Mouse (Mus musculus): ENCODE results near the gene Slc39a2. TPM values are rescaled to one million over a fixed set of nuclear protein-coding genes. Genes with fewer than 3 reads are reported as not detected.

The Slc39a2 gene
- polyA plus RNA-seq, 1 experiment from 2014 or later: 1.3 TPM

DNA sequence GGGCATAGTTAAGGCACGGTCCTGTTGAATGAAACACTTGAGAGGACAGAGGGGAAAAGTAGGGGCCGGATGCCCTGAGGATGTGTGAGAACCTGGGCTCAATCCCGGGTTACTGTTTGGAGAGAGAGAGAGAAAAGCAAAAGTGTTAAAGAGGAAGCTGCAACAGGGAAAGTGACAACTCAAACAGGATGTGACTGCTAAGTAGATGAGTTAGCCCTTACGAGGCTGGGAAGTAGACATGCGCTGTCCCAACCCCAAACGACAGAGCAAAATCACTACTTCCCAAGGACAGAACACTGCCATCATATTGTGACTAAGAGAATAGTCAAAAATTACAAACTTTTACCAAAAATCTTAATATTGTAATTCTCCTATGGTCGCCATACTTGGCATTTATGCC, 49.5 kb downstream of the Slc39a2 start:
- no peaks in the 10 kb centered on the region for H3K27me3 ChIP-seq (replicated peaks; ENCODE audit: control insufficient read depth, insufficient read depth, low read length)
- peaks cover 9% of the 10 kb centered on the region; the same call in 1 of the 2 replicates for H3K9me3 ChIP-seq (ENCODE audit: control insufficient read depth, low read length)
- WGBS: 68% methylated on average over 7 of the region's 7 CpGs
- no peaks in the 10 kb centered on the region for H3K36me3 ChIP-seq (ENCODE audit: control insufficient read depth, insufficient read depth, low read length)
- H3K4me3 ChIP-seq (ENCODE audit: low read length): no peak overlapping the region
- no peak overlapping the region for H3K4me2 ChIP-seq (ENCODE audit: low read depth, low read length)
- no peak overlapping the region for H3K9ac ChIP-seq (ENCODE audit: low read depth, low read length)
- H3K27ac ChIP-seq (ENCODE audit: low read length): no peak overlapping the region
- H3K4me1 ChIP-seq (ENCODE audit: control insufficient read depth, insufficient read depth, low read length): peaks cover 6% of the 10 kb centered on the region
- no peak for ATAC-seq

DNA sequence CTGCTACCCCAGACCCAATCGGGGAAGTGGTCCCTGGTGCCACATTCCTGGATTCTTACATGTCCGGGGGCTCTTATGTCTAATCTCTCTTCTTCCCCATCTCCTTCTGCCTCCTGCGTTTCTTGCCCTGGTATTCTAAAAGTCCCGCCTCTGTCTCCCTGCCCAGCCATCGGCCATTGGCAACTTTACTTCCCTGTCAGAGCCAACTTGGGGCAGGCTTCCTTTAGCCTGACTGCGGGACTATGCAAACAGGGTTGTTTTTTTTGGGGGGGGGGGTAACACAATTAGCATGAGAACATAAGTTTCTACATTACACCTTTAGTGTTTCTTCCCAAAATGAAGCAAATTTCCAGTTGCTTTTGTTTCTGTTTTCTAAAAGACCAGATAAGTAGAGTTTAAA, 50.6 kb downstream of the Slc39a2 start:
- Histone ChIP-seq H3K9ac (ENCODE audit: low read depth, low read length) (no peak overlapping the region), H3K27ac (ENCODE audit: low read length) (no peak overlapping the region), H3K4me3 (ENCODE audit: low read length) (no peak overlapping the region), H3K36me3 (ENCODE audit: control insufficient read depth, insufficient read depth, low read length) (no peaks in the 10 kb centered on the region), H3K4me1 (ENCODE audit: control insufficient read depth, insufficient read depth, low read length) (peaks cover 6% of the 10 kb centered on the region), H3K27me3 (replicated peaks; ENCODE audit: control insufficient read depth, insufficient read depth, low read length) (no peaks in the 10 kb centered on the region), H3K4me2 (ENCODE audit: low read depth, low read length) (no peak overlapping the region), H3K9me3 (ENCODE audit: control insufficient read depth, low read length) (0 out of 2 replicates have a peak, but pooled peaks cover 4% of the 10 kb centered on the region)
- ATAC-seq: no peak
- 81% methylated on average over 6 of the region's 6 CpGs for WGBS

Other genes with a start within 250 kb of the Slc39a2 start
- not detected in 2 replicates for gene Gm17079, start 197.4 kb upstream of the Slc39a2 start, polyA plus RNA-seq (2015; fragmentation: Nextera tagmentation; extraction: Ambion mirVana)
- gene Gm5800, start 175.7 kb upstream of the Slc39a2 start, polyA plus RNA-seq (2015; fragmentation: Nextera tagmentation; extraction: Ambion mirVana): not detected in 2 replicates
- 4.4 and 4.9 TPM in 2 replicates for gene Ang4, start 119.3 kb upstream of the Slc39a2 start, polyA plus RNA-seq (2015; fragmentation: Nextera tagmentation; extraction: Ambion mirVana)
- gene AY358078, start 92.8 kb upstream of the Slc39a2 start, polyA plus RNA-seq (2015; fragmentation: Nextera tagmentation; extraction: Ambion mirVana): not detected in 2 replicates
- 0.26 TPM in 1 of 2 replicates, not detected in the other for gene Ear6, start 39.2 kb upstream of the Slc39a2 start, polyA plus RNA-seq (2015; fragmentation: Nextera tagmentation; extraction: Ambion mirVana)
- gene Mettl17, start 8.0 kb upstream of the Slc39a2 start, polyA plus RNA-seq (2015; fragmentation: Nextera tagmentation; extraction: Ambion mirVana): 50.3 and 57.1 TPM in 2 replicates
- 62.1 and 64.2 TPM in 2 replicates for gene Ndrg2, start 21.3 kb downstream of the Slc39a2 start, polyA plus RNA-seq (2015; fragmentation: Nextera tagmentation; extraction: Ambion mirVana)
- gene Tppp2, start 25.5 kb downstream of the Slc39a2 start, polyA plus RNA-seq (2015; fragmentation: Nextera tagmentation; extraction: Ambion mirVana): not detected in 2 replicates
- not detected in 2 replicates for gene Rnase13, start 29.9 kb downstream of the Slc39a2 start, polyA plus RNA-seq (2015; fragmentation: Nextera tagmentation; extraction: Ambion mirVana)
- gene Arhgef40, start 91.8 kb downstream of the Slc39a2 start, polyA plus RNA-seq (2015; fragmentation: Nextera tagmentation; extraction: Ambion mirVana): 52.0 and 53.0 TPM in 2 replicates
- gene Tmem253, start 122.8 kb downstream of the Slc39a2 start, polyA plus RNA-seq (2015; fragmentation: Nextera tagmentation; extraction: Ambion mirVana): 99.0 and 118 TPM in 2 replicates
- gene Zfp219, start 127.8 kb downstream of the Slc39a2 start, polyA plus RNA-seq (2015; fragmentation: Nextera tagmentation; extraction: Ambion mirVana): 19.7 and 20.5 TPM in 2 replicates
- gene Olfr221, start 149.6 kb downstream of the Slc39a2 start, polyA plus RNA-seq (2015; fragmentation: Nextera tagmentation; extraction: Ambion mirVana): not detected in 2 replicates
- 447 and 515 TPM in 2 replicates for gene Hnrnpc, start 211.1 kb downstream of the Slc39a2 start, polyA plus RNA-seq (2015; fragmentation: Nextera tagmentation; extraction: Ambion mirVana)
- gene Rpgrip1, start 217.8 kb downstream of the Slc39a2 start, polyA plus RNA-seq (2015; fragmentation: Nextera tagmentation; extraction: Ambion mirVana): 42.9 and 48.5 TPM in 2 replicates

All from intestine, embryonic 16.5 days (tissue).